Mouse (Mus musculus): ENCODE measurements around the gene Cd82.

Cd82 gene

GRCm38 (mm10) chr2:93462760-93463159 is at the start of gene Cd82:
Gene Cd82, minus strand, starts transcription at chr2:93463140.
- DNase-seq: peak in 1 of 2 experiments; percentile 30

- DNase-seq: peak in 1 of 2 experiments; percentile 48
Measured at GRCm38 (mm10) chr2:93512130-93512529, 49.2 kb upstream of the Cd82 start.

GRCm38 (mm10) chr2:93510839-93511238 is 47.9 kb upstream of the Cd82 start:
- DNase-seq: peak; percentile 66 to 71

- no peak for DNase-seq
Measured at GRCm38 (mm10) chr2:93509777-93510750, 47.1 kb upstream of the Cd82 start.

GRCm38 (mm10) chr2:93505091-93505490 is 42.2 kb upstream of the Cd82 start:
- DNase-seq: peak; percentile 68 to 75

- no peak for DNase-seq
Measured at GRCm38 (mm10) chr2:93503353-93503752, 40.4 kb upstream of the Cd82 start.

- DNase-seq: no peak
Measured at GRCm38 (mm10) chr2:93501303-93501702, 38.4 kb upstream of the Cd82 start.

GRCm38 (mm10) chr2:93497221-93497620 is 34.3 kb upstream of the Cd82 start:
- no peak for DNase-seq

GRCm38 (mm10) chr2:93495170-93495569 is 32.2 kb upstream of the Cd82 start:
- peak; percentile 58 to 67 for DNase-seq

- DNase-seq: no peak
Measured at GRCm38 (mm10) chr2:93493541-93493940, 30.6 kb upstream of the Cd82 start.

- DNase-seq: no peak
Measured at GRCm38 (mm10) chr2:93490516-93490915, 27.6 kb upstream of the Cd82 start.

- DNase-seq: peak; percentile 58 to 68
Measured at GRCm38 (mm10) chr2:93488911-93489587, 26.1 kb upstream of the Cd82 start.

GRCm38 (mm10) chr2:93485459-93485858 is 22.5 kb upstream of the Cd82 start:
- DNase-seq: no peak

- peak; percentile 43 to 58 for DNase-seq
Measured at GRCm38 (mm10) chr2:93482036-93482644, 19.2 kb upstream of the Cd82 start.

GRCm38 (mm10) chr2:93478744-93479143 is 15.8 kb upstream of the Cd82 start:
- DNase-seq: no peak

- peak; percentile 88 to 93 for DNase-seq
Measured at GRCm38 (mm10) chr2:93477519-93477918, 14.6 kb upstream of the Cd82 start.

GRCm38 (mm10) chr2:93476487-93476886 is 13.5 kb upstream of the Cd82 start:
- peak in 1 of 2 experiments; percentile 31 for DNase-seq

- peak; percentile 96 to 98 for DNase-seq
Measured at GRCm38 (mm10) chr2:93475040-93475439, 12.1 kb upstream of the Cd82 start.

GRCm38 (mm10) chr2:93473915-93474314 is 11.0 kb upstream of the Cd82 start:
- DNase-seq: peak; percentile 53 to 62

- peak; percentile 91 to 95 for DNase-seq
Measured at GRCm38 (mm10) chr2:93470849-93471576, 8.1 kb upstream of the Cd82 start.

- DNase-seq: peak in 1 of 2 experiments; percentile 37
Measured at GRCm38 (mm10) chr2:93470127-93470526, 7.2 kb upstream of the Cd82 start.

- peak; percentile 84 to 86 for DNase-seq
Measured at GRCm38 (mm10) chr2:93469118-93469517, 6.2 kb upstream of the Cd82 start.
